Mouse (Mus musculus): ENCODE measurements at regions not wholly inside any gene's neighbourhood (a gene's known extent, or its start where the extent isn't known, plus 50 kb on each side); places are given as distances from the start of the nearest gene placed in this dataset.

DNA sequence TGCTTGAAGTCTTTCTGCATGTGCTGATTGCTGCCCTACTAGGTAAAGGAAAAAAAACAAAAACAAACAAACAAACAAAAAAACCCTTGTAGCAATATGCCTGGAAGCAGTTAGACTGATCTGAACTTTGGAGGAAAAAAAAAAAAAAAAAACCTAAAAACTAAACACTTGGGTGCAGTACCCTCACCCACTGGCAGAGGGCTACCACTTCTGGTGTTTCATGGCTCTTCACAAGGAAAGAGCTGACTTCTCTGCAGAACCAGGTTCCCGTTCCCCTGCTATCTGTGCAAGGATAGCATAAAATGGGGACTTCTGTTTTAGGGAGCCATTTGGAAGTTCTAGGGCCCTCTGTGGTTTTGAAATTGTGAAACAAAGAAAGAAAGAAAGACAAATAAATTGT, 52.2 kb upstream of the Otud4 start:
- no peaks in the 10 kb centered on the region for H3K36me3 ChIP-seq (ENCODE audit: control insufficient read depth, insufficient read depth)
- no peaks in the 10 kb centered on the region for H3K27me3 ChIP-seq (ENCODE audit: control insufficient read depth, insufficient read depth, low read depth, low read length)
- H3K9me3 ChIP-seq (replicated peaks; ENCODE audit: control insufficient read depth, low read length) = no peaks in the 10 kb centered on the region
- no peak overlapping the region for H3K4me2 ChIP-seq (ENCODE audit: low read depth, low read length)
- no peaks in the 10 kb centered on the region for H3K4me1 ChIP-seq (ENCODE audit: control insufficient read depth, low read depth, low read length)
- no peak overlapping the region for H3K4me3 ChIP-seq (ENCODE audit: low read depth, low read length)
- no peak overlapping the region for H3K27ac ChIP-seq (ENCODE audit: low read length)
- ATAC-seq (ENCODE audit: low read depth) = no peak
- 5% methylated on average over 1 of the region's 1 CpGs for WGBS (ENCODE audit: insufficient replicate concordance)
- no peak overlapping the region for H3K9ac ChIP-seq (ENCODE audit: low read depth, low read length)

DNA sequence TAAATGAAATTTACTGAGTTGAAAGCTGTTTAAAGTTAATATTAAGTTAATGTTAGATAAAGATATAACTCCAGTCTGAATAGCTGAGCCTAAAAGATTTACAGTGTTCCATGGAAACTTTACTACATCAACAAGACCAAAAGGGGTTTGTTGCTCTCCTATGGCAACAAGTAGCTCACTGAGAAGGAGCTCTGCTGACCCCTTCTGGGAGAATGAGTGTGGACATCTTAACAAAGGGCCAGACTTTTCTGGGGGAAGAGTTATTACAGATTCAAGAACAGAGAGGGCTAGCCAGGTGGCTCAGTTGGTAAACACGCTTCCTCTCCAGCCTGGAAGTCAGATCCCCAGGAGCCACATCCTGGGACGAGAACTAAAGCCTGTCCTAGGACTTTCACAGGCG, 54.5 kb upstream of the Otud4 start:
- no peaks in the 10 kb centered on the region for H3K9me3 ChIP-seq (replicated peaks; ENCODE audit: control insufficient read depth, low read length)
- no peak for ATAC-seq (ENCODE audit: low read depth)
- no peak overlapping the region for H3K27ac ChIP-seq (ENCODE audit: low read length)
- no peak overlapping the region for H3K4me3 ChIP-seq (ENCODE audit: low read depth, low read length)
- H3K9ac ChIP-seq (ENCODE audit: low read depth, low read length) = no peak overlapping the region
- no peaks in the 10 kb centered on the region for H3K36me3 ChIP-seq (ENCODE audit: control insufficient read depth, insufficient read depth)
- no peaks in the 10 kb centered on the region for H3K4me1 ChIP-seq (ENCODE audit: control insufficient read depth, low read depth, low read length)
- H3K27me3 ChIP-seq (ENCODE audit: control insufficient read depth, insufficient read depth, low read depth, low read length) = no peaks in the 10 kb centered on the region
- no peak overlapping the region for H3K4me2 ChIP-seq (ENCODE audit: low read depth, low read length)
- WGBS (ENCODE audit: insufficient replicate concordance) = 31% methylated on average over 3 of the region's 3 CpGs

DNA sequence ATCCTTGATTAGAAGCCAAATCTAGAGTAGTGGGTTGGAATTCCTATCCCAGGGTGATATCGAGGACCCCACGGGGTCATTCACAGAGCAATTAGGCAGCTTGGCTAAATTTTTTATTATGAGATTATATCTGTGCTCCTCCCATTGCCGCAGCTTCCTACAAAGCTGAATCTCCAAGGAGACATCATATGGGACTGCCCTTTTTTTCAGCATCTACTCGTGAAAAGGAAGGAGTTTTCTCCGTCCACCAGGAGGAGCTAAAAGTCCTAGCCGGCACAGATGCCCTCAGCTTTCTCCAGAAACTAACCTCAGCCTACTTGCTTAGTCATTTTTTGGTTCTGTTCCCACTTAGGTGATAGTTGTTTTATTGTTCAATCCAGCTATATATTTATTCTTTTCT, 56.1 kb upstream of the Otud4 start:
- H3K4me2 ChIP-seq (ENCODE audit: low read depth, low read length) = no peak overlapping the region
- H3K36me3 ChIP-seq (ENCODE audit: control insufficient read depth, insufficient read depth) = no peaks in the 10 kb centered on the region
- no peaks in the 10 kb centered on the region for H3K9me3 ChIP-seq (replicated peaks; ENCODE audit: control insufficient read depth, low read length)
- 21% methylated on average over 6 of the region's 6 CpGs for WGBS (ENCODE audit: insufficient replicate concordance)
- H3K4me3 ChIP-seq (ENCODE audit: low read depth, low read length) = no peak overlapping the region
- no peaks in the 10 kb centered on the region for H3K27me3 ChIP-seq (ENCODE audit: control insufficient read depth, insufficient read depth, low read depth, low read length)
- no peak overlapping the region for H3K9ac ChIP-seq (ENCODE audit: low read depth, low read length)
- H3K4me1 ChIP-seq (ENCODE audit: control insufficient read depth, low read depth, low read length) = no peaks in the 10 kb centered on the region
- ATAC-seq (ENCODE audit: low read depth) = no peak
- H3K27ac ChIP-seq (ENCODE audit: low read length) = no peak overlapping the region

DNA sequence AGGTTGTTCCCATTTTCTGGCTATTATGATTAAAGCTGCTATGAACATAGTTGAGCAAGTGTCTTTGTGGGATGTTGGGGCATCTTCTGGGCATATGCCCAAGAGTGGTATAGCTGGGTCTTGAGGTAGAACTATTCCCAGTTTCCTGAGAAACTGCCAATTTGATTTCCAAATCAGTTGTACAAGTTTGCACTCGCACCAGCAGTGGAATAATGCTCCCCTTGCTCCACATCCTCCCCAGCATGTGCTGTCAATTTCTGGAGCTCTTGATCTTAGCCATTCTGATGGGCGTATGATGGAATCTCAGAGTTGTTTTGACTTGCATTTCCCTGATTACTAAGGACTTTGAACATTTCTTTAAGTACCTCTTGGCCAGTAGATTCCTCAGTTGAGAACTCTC, 57.2 kb upstream of the Otud4 start:
- 56% methylated on average over 2 of the region's 2 CpGs for WGBS (ENCODE audit: insufficient replicate concordance)
- H3K36me3 ChIP-seq (ENCODE audit: control insufficient read depth, insufficient read depth) = no peaks in the 10 kb centered on the region
- ATAC-seq (ENCODE audit: low read depth) = no peak
- no peak overlapping the region for H3K4me3 ChIP-seq (ENCODE audit: low read depth, low read length)
- H3K9me3 ChIP-seq (replicated peaks; ENCODE audit: control insufficient read depth, low read length) = no peaks in the 10 kb centered on the region
- H3K4me2 ChIP-seq (ENCODE audit: low read depth, low read length) = no peak overlapping the region
- H3K27me3 ChIP-seq (ENCODE audit: control insufficient read depth, insufficient read depth, low read depth, low read length) = no peaks in the 10 kb centered on the region
- H3K9ac ChIP-seq (ENCODE audit: low read depth, low read length) = no peak overlapping the region
- H3K4me1 ChIP-seq (ENCODE audit: control insufficient read depth, low read depth, low read length) = no peaks in the 10 kb centered on the region
- H3K27ac ChIP-seq (ENCODE audit: low read length) = no peak overlapping the region

DNA sequence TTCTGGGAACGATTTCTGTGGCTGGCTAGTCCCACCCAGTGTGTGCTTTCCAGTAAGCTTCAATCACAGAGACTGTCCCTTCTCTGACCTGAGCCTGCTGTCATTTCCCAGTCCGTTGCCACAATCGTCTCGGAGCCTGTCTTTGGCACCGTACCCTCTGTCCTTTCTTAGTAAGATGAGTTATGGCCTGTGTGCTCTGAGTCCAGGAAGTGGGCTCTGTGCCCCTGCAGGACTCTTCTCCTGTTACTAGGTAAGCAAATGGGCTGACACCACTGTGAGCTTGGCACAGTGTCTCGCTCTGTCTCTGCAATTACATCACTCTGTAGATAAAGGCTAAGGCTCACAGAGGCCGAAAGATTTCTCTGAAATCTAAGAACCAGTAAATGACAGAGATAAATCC, 63.3 kb upstream of the Otud4 start:
- Histone ChIP-seq H3K27me3 (ENCODE audit: control insufficient read depth, insufficient read depth, low read depth, low read length) (no peaks in the 10 kb centered on the region), H3K36me3 (ENCODE audit: control insufficient read depth, insufficient read depth) (no peaks in the 10 kb centered on the region), H3K4me3 (ENCODE audit: low read depth, low read length) (no peak overlapping the region), H3K4me1 (ENCODE audit: control insufficient read depth, low read depth, low read length) (no peaks in the 10 kb centered on the region), H3K9ac (ENCODE audit: low read depth, low read length) (no peak overlapping the region), H3K27ac (ENCODE audit: low read length) (no peak overlapping the region), H3K4me2 (ENCODE audit: low read depth, low read length) (no peak overlapping the region), H3K9me3 (replicated peaks; ENCODE audit: control insufficient read depth, low read length) (no peaks in the 10 kb centered on the region)
- 50% methylated on average over 7 of the region's 7 CpGs for WGBS (ENCODE audit: insufficient replicate concordance)
- ATAC-seq (ENCODE audit: low read depth) = no peak

DNA sequence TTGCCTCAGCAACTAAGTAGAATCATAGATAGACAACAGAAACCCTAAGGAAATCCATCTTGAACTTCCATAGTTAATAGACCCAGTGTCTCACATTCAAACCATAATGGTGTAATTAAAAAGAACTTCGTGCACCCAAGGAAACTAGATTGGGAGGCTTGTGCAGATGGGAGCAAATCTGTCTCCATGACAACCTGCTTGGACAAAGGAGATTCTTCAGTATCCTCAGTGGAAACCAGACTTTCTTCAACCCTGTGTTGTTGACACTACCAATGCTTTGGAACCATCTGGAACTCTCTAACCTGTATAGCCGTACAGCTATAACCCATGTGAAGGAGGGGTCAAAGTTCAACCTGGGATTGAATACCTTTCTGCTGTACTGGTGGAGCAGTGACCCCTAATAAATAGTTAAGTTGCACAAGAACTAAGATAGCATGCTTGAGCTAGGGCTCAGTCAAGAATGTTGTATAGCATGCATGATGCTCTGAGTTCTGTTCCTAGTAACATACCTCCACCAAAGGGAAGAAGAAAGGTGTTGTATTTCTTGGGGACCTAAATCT, 64.2 kb upstream of the Otud4 start:
- no peak for ATAC-seq (ENCODE audit: low read depth)
- 52% methylated on average over 2 of the region's 2 CpGs for WGBS (ENCODE audit: insufficient replicate concordance)
- Histone ChIP-seq H3K4me2 (ENCODE audit: low read depth, low read length) (no peak overlapping the region), H3K27ac (ENCODE audit: low read length) (no peak overlapping the region), H3K4me1 (ENCODE audit: control insufficient read depth, low read depth, low read length) (no peaks in the 10 kb centered on the region), H3K36me3 (ENCODE audit: control insufficient read depth, insufficient read depth) (no peaks in the 10 kb centered on the region), H3K27me3 (ENCODE audit: control insufficient read depth, insufficient read depth, low read depth, low read length) (no peaks in the 10 kb centered on the region), H3K4me3 (ENCODE audit: low read depth, low read length) (no peak overlapping the region), H3K9ac (ENCODE audit: low read depth, low read length) (no peak overlapping the region), H3K9me3 (replicated peaks; ENCODE audit: control insufficient read depth, low read length) (no peaks in the 10 kb centered on the region)

DNA sequence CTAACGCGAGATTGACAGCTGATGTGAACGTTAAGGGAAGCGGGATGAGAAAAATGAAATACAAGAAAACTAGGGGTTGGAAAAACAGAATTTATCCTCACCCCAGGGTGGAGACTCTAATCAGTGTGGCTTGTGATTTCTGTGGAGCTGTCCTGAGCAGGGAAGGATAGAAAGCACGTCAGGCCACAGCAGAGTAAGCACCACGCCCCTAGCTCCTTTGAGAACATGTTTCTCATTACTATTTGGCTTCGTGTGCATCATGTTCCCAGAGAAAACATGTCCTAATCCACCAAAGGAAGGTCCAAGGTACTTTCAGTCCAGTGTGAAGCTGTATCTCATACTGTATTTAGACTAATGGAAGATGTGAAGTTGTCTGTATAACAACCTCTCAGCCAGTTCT, 65.9 kb upstream of the Otud4 start:
- H3K4me3 ChIP-seq (ENCODE audit: low read depth, low read length) = no peak overlapping the region
- H3K9me3 ChIP-seq (replicated peaks; ENCODE audit: control insufficient read depth, low read length) = no peaks in the 10 kb centered on the region
- 71% methylated on average over 7 of the region's 7 CpGs for WGBS (ENCODE audit: insufficient replicate concordance)
- H3K4me1 ChIP-seq (ENCODE audit: control insufficient read depth, low read depth, low read length) = no peaks in the 10 kb centered on the region
- no peak for ATAC-seq (ENCODE audit: low read depth)
- no peak overlapping the region for H3K9ac ChIP-seq (ENCODE audit: low read depth, low read length)
- H3K27me3 ChIP-seq (ENCODE audit: control insufficient read depth, insufficient read depth, low read depth, low read length) = no peaks in the 10 kb centered on the region
- H3K27ac ChIP-seq (ENCODE audit: low read length) = no peak overlapping the region
- H3K36me3 ChIP-seq (ENCODE audit: control insufficient read depth, insufficient read depth) = no peaks in the 10 kb centered on the region
- no peak overlapping the region for H3K4me2 ChIP-seq (ENCODE audit: low read depth, low read length)

DNA sequence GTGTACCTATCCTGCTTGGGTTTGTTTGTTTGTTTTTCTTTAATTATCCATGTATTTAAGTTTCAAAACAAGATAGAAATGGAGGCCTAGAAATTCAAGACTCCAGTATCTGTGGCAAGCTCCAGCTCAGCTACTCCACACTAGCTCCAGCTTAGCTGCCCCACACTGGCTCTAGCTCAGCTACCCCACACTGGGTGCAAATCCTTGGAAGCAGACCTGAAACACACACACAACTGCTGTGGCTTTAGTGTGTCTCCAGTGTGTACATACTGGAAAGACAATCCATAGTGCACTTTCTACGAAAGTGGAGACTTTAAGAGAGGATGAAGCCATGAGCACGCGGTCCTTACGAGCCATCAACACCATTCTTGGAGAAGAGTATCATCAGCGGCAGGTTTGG, 66.9 kb upstream of the Otud4 start:
- H3K27ac ChIP-seq (ENCODE audit: low read length) = no peak overlapping the region
- no peaks in the 10 kb centered on the region for H3K27me3 ChIP-seq (ENCODE audit: control insufficient read depth, insufficient read depth, low read depth, low read length)
- H3K9ac ChIP-seq (ENCODE audit: low read depth, low read length) = no peak overlapping the region
- no peak for ATAC-seq (ENCODE audit: low read depth)
- no peak overlapping the region for H3K4me3 ChIP-seq (ENCODE audit: low read depth, low read length)
- no peaks in the 10 kb centered on the region for H3K9me3 ChIP-seq (replicated peaks; ENCODE audit: control insufficient read depth, low read length)
- WGBS (ENCODE audit: insufficient replicate concordance) = 87% methylated on average over 5 of the region's 5 CpGs
- no peaks in the 10 kb centered on the region for H3K36me3 ChIP-seq (ENCODE audit: control insufficient read depth, insufficient read depth)
- no peak overlapping the region for H3K4me2 ChIP-seq (ENCODE audit: low read depth, low read length)
- H3K4me1 ChIP-seq (ENCODE audit: control insufficient read depth, low read depth, low read length) = no peaks in the 10 kb centered on the region

DNA sequence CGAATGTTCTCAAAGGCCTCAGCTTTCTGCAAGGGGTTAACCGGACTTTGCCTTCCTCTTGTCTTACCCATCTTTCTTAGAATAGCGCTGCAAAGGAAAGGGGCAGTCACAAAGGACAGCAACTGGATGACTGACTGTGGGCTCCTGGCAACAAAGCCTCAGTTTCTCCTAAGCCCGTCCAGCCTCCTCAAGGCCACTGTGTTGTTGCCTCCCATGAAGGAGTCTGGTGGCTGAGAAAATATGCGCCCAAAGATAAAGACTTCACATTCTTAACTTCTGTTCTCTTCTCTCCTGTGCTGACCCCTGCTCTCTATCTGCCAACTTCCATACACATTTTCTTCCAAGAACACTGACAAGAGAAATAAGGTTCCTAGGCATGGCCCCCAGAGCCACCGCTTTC, 76.3 kb upstream of the Otud4 start:
- Histone ChIP-seq H3K27me3 (ENCODE audit: control insufficient read depth, insufficient read depth, low read depth, low read length) (no peaks in the 10 kb centered on the region), H3K4me3 (ENCODE audit: low read depth, low read length) (no peak overlapping the region), H3K4me1 (ENCODE audit: control insufficient read depth, low read depth, low read length) (no peaks in the 10 kb centered on the region), H3K9me3 (replicated peaks; ENCODE audit: control insufficient read depth, low read length) (no peaks in the 10 kb centered on the region), H3K4me2 (ENCODE audit: low read depth, low read length) (no peak overlapping the region), H3K9ac (ENCODE audit: low read depth, low read length) (no peak overlapping the region), H3K27ac (ENCODE audit: low read length) (no peak overlapping the region), H3K36me3 (ENCODE audit: control insufficient read depth, insufficient read depth) (no peaks in the 10 kb centered on the region)
- ATAC-seq (ENCODE audit: low read depth) = no peak
- 75% methylated on average over 6 of the region's 6 CpGs for WGBS (ENCODE audit: insufficient replicate concordance)

DNA sequence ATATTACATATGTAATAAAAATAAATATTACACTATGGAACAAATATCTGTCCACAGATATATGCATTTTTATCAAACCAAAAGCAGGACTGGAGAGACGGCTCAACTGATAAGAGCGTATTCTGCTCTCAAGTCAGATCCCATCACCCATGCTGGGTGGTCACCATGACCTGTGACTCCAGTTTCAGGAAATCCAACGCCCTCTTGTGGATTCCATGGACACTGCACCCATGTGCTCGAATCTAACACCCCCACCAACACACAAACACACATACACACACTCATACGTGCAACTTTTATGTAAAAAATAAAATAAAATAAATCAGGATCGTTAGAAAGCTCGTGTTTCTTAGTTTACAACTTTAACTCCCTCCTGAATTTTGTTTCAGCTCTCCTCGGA, 76.7 kb upstream of the Otud4 start:
- Histone ChIP-seq H3K4me2 (ENCODE audit: low read depth, low read length) (no peak overlapping the region), H3K4me3 (ENCODE audit: low read depth, low read length) (no peak overlapping the region), H3K36me3 (ENCODE audit: control insufficient read depth, insufficient read depth) (no peaks in the 10 kb centered on the region), H3K27me3 (ENCODE audit: control insufficient read depth, insufficient read depth, low read depth, low read length) (no peaks in the 10 kb centered on the region), H3K27ac (ENCODE audit: low read length) (no peak overlapping the region), H3K9me3 (replicated peaks; ENCODE audit: control insufficient read depth, low read length) (no peaks in the 10 kb centered on the region), H3K9ac (ENCODE audit: low read depth, low read length) (no peak overlapping the region), H3K4me1 (ENCODE audit: control insufficient read depth, low read depth, low read length) (no peaks in the 10 kb centered on the region)
- no peak for ATAC-seq (ENCODE audit: low read depth)
- WGBS (ENCODE audit: insufficient replicate concordance) = 54% methylated on average over 8 of the region's 8 CpGs
